Mouse (Mus musculus): Measurements from ENCODE around the gene Tcf15.

GRCm38 (mm10) chr2:152142571-152142970 is 790 bp upstream of the Tcf15 start:
- no peak for TF ChIP-seq MAFK (IDR thresholded peaks at IDR 0.05; ENCODE audit: insufficient read depth, low read depth, low read length)
- TF ChIP-seq HCFC1 (IDR thresholded peaks at IDR 0.05; ENCODE audit: borderline replicate concordance, insufficient read depth, low read length): no peak
- TF ChIP-seq ZNF384 (IDR thresholded peaks at IDR 0.05; ENCODE audit: low read depth, low read length): no peak
- TF ChIP-seq CHD2 (IDR thresholded peaks at IDR 0.05; ENCODE audit: low read depth, low read length): no peak
- TF ChIP-seq ZC3H11A (IDR thresholded peaks at IDR 0.05; ENCODE audit: borderline replicate concordance, low read depth, low read length): no peak

All from ES-E14 (cell line).